Mouse (Mus musculus) intestine, embryonic 15.5 days (tissue): ENCODE data around the gene Prok2. TPM values are rescaled to one million over a fixed set of nuclear protein-coding genes. Genes with fewer than 3 reads are reported as not detected.

Experiments
- ATAC-seq: fragments of 200-750 bp; cut with Nextera tagmentation; 2 replicates; pipeline ENCODE4 v1.8.0; 2017; ENCODE audit warnings: moderate TSS enrichment, moderate library complexity
- H3K27ac ChIP-seq: fragments of 300-500 bp; sonication (generic); 2 replicates; pipeline ENCODE4 v1.5.1; 2015; ENCODE audit warnings: mild to moderate bottlenecking, inconsistent platforms
- H3K27me3 ChIP-seq: fragments of 300-500 bp; sonication (generic); replicated peaks from 2 replicates; pipeline ENCODE4 v1.6.1; 2015; ENCODE audit warnings: inconsistent platforms
- H3K36me3 ChIP-seq: fragments of 300-500 bp; sonication (generic); 2 replicates; pipeline ENCODE4 v1.6.1; 2015; ENCODE audit warnings: inconsistent platforms
- H3K4me1 ChIP-seq: fragments of 300-500 bp; sonication (generic); replicated peaks from 2 replicates; pipeline ENCODE4 v1.6.1; 2015; ENCODE audit warnings: inconsistent platforms
- H3K4me2 ChIP-seq: fragments of 300-500 bp; sonication (generic); replicated peaks from 2 replicates; pipeline ENCODE4 v1.6.1; 2015; ENCODE audit warnings: mild to moderate bottlenecking, inconsistent platforms
- H3K4me3 ChIP-seq: fragments of 300-500 bp; sonication (generic); replicated peaks from 2 replicates; pipeline ENCODE4 v1.5.1; 2015; ENCODE audit warnings: inconsistent platforms
- H3K9ac ChIP-seq: fragments of 300-500 bp; sonication (generic); 2 replicates; pipeline ENCODE4 v1.6.1; 2015; ENCODE audit warnings: inconsistent platforms
- H3K9me3 ChIP-seq: fragments of 300-500 bp; sonication (generic); 2 replicates; pipeline ENCODE4 v1.6.1; 2016; ENCODE audit warnings: inconsistent platforms
- WGBS: fragments of 180-500 bp; shearing (Covaris S2); methylation state at CpG from one replicate; pipeline ENCODE4 v1.1.7; 2015; 5-methylcytosine and 5-hydroxymethylcytosine counted together
- polyA plus RNA-seq: library from polyadenylated mRNA; unstranded; fragments of >200 nt; fragmentation: Nextera tagmentation; extraction: Ambion mirVana; gene quantifications from 2 replicates; pipeline ENCODE4 v1.2.1, GENCODE M21; 2015

Gene Prok2
- 0.10 TPM in 1 of 2 replicates, not detected in the other for polyA plus RNA-seq

DNA sequence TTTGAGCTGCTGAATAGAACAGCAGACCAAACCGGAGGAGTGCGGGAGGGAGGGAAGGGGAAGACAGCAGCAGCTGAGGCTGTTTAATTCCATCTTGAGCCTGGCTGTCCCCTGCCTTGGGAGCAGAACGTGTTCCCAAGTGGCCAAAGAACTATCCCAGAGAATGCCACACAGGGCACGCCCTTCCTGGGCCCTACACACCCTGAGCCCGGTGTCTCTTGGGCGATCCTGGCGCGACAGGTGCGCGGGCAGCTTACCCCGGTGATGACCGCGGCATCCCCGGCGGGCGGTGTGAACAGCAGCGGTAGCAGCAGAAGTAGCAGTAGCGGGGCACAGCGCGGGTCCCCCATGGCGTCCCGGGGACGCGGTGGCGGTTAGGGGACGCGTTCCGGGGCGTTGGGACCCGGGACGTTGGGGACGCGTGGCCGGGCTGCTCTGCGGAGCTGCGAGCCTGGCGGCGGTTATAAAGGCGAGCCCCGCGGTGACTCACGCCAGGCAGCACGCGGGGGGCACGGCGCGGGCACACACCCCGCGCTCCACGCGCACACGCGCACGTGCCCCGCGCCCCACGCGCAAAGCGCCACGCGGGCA is at the start of gene Prok2:
Gene Prok2 (minus strand): TSS at position 422 of the 591 bp plus-strand sequence.
- WGBS = under 1% methylated on average over 60 of the region's 61 CpGs

DNA sequence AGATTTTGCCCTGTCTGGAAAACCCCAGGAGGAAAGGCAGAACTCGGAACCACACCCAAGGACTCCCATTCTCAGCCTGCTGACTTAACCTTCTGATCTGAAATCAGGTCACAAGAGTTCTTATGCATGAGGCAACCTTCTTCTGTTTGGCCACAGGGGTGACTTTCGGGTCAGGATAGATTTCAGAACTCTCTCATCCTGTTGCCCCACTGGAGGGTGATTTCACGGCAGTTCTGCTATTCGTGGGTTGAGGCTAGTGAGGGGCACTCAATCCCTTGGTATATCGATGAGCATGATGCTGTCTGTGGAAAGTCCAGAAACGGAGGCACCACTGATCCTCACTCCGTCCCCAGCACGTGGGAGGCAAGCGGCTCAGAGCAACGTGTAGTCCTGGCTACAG is 48.5 kb upstream of the Prok2 start:
- 74% methylated on average over 10 of the region's 10 CpGs for WGBS
- no peaks in the 10 kb centered on the region for H3K27me3 ChIP-seq
- no peak overlapping the region for H3K4me2 ChIP-seq

More for the DNA sequence above, at the start of gene Prok2:
- peak; percentile 65 for ATAC-seq
- Histone ChIP-seq H3K27ac (no peak within 1 kb of the TSS), H3K9me3 (no peaks in the 10 kb centered on the region), H3K4me3 (peak within 1 kb of the TSS; percentile 44), H3K36me3 (no peaks in the 10 kb centered on the region), H3K27me3 (peaks cover 23% of the 10 kb centered on the region), H3K4me1 (peaks cover 12% of the 10 kb centered on the region; the same call in 1 of the 2 replicates), H3K9ac (peak within 1 kb of the TSS; percentile 31), H3K4me2 (peak within 1 kb of the TSS; percentile 95)

DNA sequence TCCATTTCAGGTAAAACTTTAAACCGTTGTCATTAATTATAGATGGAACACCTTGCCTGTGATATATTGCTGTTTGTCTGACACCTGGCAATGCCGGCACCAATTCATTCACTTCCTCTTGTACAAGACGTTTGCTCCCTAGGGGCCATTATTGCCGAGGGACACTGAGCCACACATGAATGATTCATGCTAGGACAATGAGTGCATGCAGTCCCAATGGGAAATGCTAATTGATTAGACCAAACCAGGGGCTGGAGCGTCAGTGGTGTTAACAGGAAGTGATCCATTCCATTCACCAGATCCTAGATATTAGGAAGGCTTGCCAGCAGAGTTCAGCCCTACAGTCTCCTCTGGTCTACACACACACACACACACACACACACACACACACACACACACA is 42.3 kb upstream of the Prok2 start:
- H3K4me2 ChIP-seq = no peak overlapping the region
- no peak overlapping the region for H3K9ac ChIP-seq
- no peak overlapping the region for H3K4me3 ChIP-seq
- H3K9me3 ChIP-seq = no peaks in the 10 kb centered on the region
- H3K36me3 ChIP-seq = no peaks in the 10 kb centered on the region
- H3K4me1 ChIP-seq = no peaks in the 10 kb centered on the region
- H3K27me3 ChIP-seq = no peaks in the 10 kb centered on the region
- WGBS = 41% methylated on average over 5 of the region's 5 CpGs
- H3K27ac ChIP-seq = no peak overlapping the region
- no peak for ATAC-seq

More for the DNA sequence above, 48.5 kb upstream of the Prok2 start:
- H3K4me1 ChIP-seq = no peaks in the 10 kb centered on the region
- H3K36me3 ChIP-seq = no peaks in the 10 kb centered on the region
- H3K27ac ChIP-seq = no peak overlapping the region
- H3K9me3 ChIP-seq = no peaks in the 10 kb centered on the region
- H3K9ac ChIP-seq = no peak overlapping the region
- no peak for ATAC-seq
- H3K4me3 ChIP-seq = no peak overlapping the region

DNA sequence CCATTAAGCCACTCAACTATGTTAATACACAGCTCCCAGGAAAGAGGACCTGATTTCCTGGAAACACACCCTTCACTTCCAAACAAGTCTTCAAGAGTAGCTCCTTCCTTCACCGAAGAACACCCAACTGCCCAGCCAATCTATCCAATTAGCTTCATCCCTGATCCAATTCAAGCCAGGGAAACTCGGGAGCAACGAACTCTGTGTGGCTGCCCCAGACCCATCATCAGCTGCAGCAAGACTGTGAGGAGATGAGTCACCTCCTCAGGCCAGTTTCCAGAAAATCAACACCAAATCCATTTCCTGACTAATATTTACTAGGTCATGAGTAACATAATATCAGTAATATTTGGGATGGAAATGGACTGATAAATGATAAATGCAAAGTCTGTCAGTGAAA is 38.7 kb upstream of the Prok2 start:
- Histone ChIP-seq H3K4me2 (no peak overlapping the region), H3K9me3 (no peaks in the 10 kb centered on the region), H3K36me3 (no peaks in the 10 kb centered on the region), H3K9ac (no peak overlapping the region), H3K27me3 (no peaks in the 10 kb centered on the region), H3K4me1 (no peaks in the 10 kb centered on the region), H3K27ac (no peak overlapping the region), H3K4me3 (no peak overlapping the region)
- 80% methylated on average over 3 of the region's 3 CpGs for WGBS
- ATAC-seq = no peak

DNA sequence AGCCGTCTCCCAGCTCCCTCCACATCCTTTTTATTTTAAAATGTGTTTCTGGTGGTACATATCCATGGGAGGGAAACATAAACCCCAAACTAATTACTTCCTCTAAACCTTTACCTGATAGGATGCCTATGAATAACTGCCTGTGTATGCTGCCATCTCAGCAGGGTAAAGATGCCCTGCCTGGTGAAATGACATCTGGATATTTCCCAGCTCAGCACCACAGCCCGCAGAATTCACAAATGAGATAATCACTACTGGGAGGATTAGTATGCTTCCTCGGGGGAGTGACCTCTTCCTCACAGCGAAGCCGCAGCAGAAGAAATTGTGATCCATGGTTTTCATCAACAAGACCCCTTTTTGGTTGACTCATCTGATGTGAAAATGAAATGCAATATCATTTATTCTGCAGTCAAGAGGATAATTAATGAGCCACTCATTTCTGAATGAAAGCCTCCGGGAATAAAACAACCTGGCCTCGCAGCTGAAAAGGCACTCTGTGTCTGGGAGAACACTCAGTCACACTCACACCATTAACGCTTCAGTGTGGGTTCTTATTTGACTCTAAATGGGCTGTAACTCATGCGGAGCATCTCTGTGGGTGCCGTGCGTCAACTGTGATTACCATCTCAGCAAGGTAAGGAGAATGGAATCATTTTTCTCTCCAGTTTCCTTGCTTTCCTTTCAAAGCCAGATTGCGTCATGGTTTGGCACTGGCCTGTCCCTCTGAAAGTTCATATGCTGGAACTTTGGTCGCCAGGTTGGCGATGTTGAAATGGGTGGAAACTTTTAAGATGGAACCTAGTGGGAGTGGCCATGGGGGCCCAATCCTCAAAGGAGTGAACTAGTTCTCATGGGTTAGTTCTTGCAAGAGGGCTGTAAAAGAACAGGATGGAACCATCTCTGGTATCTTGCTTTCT is 36.1 kb upstream of the Prok2 start:
- WGBS = 65% methylated on average over 14 of the region's 14 CpGs
- Histone ChIP-seq H3K4me3 (no peak overlapping the region), H3K27me3 (no peaks in the 10 kb centered on the region), H3K27ac (no peak overlapping the region), H3K36me3 (no peaks in the 10 kb centered on the region), H3K4me2 (no peak overlapping the region), H3K9me3 (no peaks in the 10 kb centered on the region), H3K4me1 (no peaks in the 10 kb centered on the region), H3K9ac (no peak overlapping the region)
- ATAC-seq = no peak

DNA sequence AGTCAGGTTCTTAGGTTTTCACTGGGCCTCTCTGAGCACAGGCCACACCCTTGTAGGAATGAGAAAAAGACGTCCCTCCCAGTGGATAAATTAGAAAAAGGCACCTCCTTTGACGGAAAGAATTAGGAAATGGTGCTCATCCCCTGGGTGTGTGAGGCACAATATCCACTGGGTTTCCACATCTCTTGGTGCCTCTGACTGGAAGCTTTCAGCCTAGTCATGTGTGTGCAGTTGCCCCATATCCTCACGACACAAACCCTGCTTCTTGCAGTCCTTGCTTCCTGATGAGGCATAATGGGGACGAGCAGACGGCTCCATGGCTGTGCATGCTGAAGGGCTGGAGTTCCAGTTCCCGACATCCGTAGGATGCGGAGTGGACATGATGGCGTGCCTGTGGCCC is 29.9 kb upstream of the Prok2 start:
- 86% methylated on average over 9 of the region's 9 CpGs for WGBS
- no peak overlapping the region for H3K4me2 ChIP-seq
- no peak overlapping the region for H3K4me3 ChIP-seq

DNA sequence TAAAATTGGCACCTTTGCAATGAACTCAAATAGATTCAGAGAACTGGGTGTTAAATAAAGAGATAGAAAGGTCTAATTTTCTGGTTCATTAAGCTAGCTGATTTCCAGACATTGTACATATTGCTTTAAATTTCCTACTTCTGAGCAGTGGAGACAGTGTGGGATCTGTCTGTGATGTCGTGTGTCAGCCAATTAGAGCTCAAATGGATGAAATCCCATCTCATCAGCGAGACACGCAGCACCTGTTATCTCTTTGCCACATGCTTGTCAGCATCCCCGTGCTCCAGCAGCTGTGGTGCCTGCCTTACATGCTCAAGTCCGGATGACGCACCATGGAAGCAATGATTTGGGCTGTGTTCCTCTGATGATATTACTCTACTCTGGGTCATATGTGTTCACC is 25.1 kb upstream of the Prok2 start:
- no peak for ATAC-seq
- 79% methylated on average over 6 of the region's 6 CpGs for WGBS
- Histone ChIP-seq H3K9me3 (no peaks in the 10 kb centered on the region), H3K4me2 (no peak overlapping the region), H3K4me1 (no peaks in the 10 kb centered on the region), H3K4me3 (no peak overlapping the region), H3K36me3 (no peaks in the 10 kb centered on the region), H3K9ac (no peak overlapping the region), H3K27me3 (no peaks in the 10 kb centered on the region), H3K27ac (no peak overlapping the region)

More for the DNA sequence above, 29.9 kb upstream of the Prok2 start:
- Histone ChIP-seq H3K27me3 (no peaks in the 10 kb centered on the region), H3K27ac (no peak overlapping the region), H3K9me3 (no peaks in the 10 kb centered on the region), H3K4me1 (no peaks in the 10 kb centered on the region), H3K36me3 (no peaks in the 10 kb centered on the region), H3K9ac (no peak overlapping the region)
- no peak for ATAC-seq

DNA sequence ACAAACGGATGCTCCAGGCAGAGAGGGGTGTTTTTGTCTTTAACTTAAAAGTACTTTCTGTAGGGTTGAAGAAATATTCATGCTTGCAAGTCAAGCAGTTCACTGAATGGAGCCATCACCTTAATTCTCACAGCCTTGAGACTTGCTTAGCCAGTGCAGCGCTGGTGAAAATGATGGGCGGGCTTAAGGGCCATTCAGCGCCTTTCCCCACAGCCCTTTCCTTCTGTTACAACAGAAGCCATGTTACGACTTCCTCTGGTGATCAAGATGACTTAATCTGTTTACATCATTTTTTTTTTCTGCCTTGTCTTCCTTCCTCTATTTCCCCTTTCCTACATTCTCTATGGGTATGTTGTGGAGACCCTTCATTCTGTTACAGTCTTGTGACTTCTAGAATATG is 20.1 kb upstream of the Prok2 start:
- Histone ChIP-seq H3K9me3 (no peaks in the 10 kb centered on the region), H3K36me3 (no peaks in the 10 kb centered on the region), H3K4me3 (no peak overlapping the region), H3K27ac (no peak overlapping the region), H3K4me2 (no peak overlapping the region), H3K27me3 (no peaks in the 10 kb centered on the region), H3K4me1 (no peaks in the 10 kb centered on the region), H3K9ac (no peak overlapping the region)
- WGBS = 78% methylated on average over 5 of the region's 5 CpGs
- no peak for ATAC-seq

DNA sequence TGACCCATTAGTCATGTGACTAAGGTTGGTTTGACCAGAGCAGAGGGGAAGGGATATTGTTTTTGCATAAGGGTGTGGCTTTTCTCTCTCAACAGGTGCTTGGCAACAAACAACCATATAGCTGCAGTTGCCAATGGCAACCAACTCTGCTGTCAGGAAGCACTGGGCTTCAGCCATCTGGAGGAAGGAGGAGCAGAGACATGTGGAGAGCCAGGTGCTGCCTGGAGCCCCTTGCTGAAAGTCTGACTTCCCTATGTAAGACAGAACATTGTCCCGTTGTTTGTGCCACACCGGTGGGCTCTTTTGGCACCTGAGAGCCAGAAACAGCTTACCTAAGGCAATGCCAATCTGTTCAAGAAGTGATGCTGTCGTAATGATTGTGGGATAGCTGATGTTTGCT is 16.7 kb upstream of the Prok2 start:
- H3K9me3 ChIP-seq = no peaks in the 10 kb centered on the region
- H3K4me3 ChIP-seq = no peak overlapping the region
- no peak for ATAC-seq
- H3K36me3 ChIP-seq = no peaks in the 10 kb centered on the region
- H3K27ac ChIP-seq = no peak overlapping the region
- H3K4me1 ChIP-seq = no peaks in the 10 kb centered on the region
- 77% methylated on average over 3 of the region's 3 CpGs for whole genome bisulfite sequencing
- H3K4me2 ChIP-seq = no peak overlapping the region
- no peaks in the 10 kb centered on the region for H3K27me3 ChIP-seq
- H3K9ac ChIP-seq = no peak overlapping the region

DNA sequence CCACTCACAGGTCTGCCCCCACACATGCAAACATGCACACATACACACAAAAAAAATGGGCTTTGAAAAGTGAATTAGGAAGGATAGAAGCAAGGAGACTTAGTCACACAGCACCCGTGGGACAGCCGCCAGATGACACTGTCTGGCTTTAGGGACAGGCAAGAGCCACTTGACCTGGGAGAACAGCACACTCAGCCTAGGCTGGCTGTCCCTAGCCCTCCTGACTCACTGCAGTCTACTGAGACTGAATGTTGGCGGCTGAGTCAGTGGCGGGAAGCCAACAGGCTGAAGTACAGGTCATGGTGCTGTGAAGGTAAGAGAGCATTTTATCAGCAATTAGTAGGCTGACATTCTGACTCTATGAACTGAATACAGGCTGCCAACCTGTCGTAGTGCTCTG is 8.5 kb upstream of the Prok2 start:
- Histone ChIP-seq H3K9ac (no peak overlapping the region), H3K27me3 (no peaks in the 10 kb centered on the region), H3K4me2 (no peak overlapping the region), H3K9me3 (no peaks in the 10 kb centered on the region), H3K4me3 (no peak overlapping the region), H3K27ac (no peak overlapping the region), H3K36me3 (no peaks in the 10 kb centered on the region), H3K4me1 (no peaks in the 10 kb centered on the region)
- 77% methylated on average over 5 of the region's 5 CpGs for WGBS
- ATAC-seq = no peak

DNA sequence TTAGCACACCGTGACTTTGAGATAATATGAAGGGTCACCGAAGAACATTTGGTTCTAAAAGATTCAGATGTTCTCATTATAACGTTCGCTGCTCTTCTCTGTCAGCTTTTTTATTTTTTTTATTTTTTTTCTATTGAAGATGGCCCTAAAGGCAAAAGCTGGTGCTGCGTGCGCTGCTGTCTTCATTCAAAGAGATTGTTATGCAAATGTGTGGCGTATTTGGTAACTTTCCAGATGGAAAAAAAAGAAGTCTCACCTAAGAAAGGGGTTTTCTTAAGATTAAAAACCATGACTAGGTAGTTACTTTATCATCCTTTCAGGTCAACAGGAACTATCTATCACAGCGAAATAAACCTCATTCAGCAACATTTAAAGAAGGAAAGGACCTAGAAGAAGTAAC is 6.5 kb upstream of the Prok2 start:
- no peak overlapping the region for H3K9ac ChIP-seq
- no peak for ATAC-seq
- 89% methylated on average over 8 of the region's 8 CpGs for WGBS

DNA sequence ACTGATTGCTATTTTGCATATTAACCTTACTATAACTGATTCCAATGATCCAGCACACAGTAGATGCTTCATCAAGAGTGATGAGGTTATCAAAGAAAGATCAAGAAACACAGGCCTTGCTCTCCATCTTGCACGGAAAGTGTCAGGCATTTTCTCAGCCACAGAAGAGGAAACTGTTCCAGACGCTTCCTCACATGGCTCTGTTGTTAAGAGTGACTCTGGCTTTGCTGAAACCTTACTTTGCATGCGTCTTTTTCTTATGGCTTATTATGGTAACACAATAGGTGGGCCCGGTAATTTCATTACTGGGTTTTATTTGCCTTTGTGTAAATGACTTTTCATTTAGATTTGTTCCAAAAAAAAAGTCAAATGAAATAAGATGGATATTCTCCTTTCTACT is 5.7 kb upstream of the Prok2 start:
- Histone ChIP-seq H3K27ac (no peak overlapping the region), H3K4me1 (no peaks in the 10 kb centered on the region), H3K36me3 (no peaks in the 10 kb centered on the region), H3K27me3 (peaks cover 5% of the 10 kb centered on the region), H3K9ac (no peak overlapping the region), H3K4me2 (no peak overlapping the region), H3K4me3 (no peak overlapping the region), H3K9me3 (no peaks in the 10 kb centered on the region)
- no peak for ATAC-seq
- 81% methylated on average over 4 of the region's 4 CpGs for WGBS

More for the DNA sequence above, 6.5 kb upstream of the Prok2 start:
- Histone ChIP-seq H3K9me3 (no peaks in the 10 kb centered on the region), H3K4me1 (no peaks in the 10 kb centered on the region), H3K27ac (no peak overlapping the region), H3K27me3 (no peaks in the 10 kb centered on the region; the same call in 1 of the 2 replicates), H3K4me2 (no peak overlapping the region), H3K4me3 (no peak overlapping the region), H3K36me3 (no peaks in the 10 kb centered on the region)
